ENCODE assay signal across 8 mouse cellular contexts in the genomic region with DNA sequence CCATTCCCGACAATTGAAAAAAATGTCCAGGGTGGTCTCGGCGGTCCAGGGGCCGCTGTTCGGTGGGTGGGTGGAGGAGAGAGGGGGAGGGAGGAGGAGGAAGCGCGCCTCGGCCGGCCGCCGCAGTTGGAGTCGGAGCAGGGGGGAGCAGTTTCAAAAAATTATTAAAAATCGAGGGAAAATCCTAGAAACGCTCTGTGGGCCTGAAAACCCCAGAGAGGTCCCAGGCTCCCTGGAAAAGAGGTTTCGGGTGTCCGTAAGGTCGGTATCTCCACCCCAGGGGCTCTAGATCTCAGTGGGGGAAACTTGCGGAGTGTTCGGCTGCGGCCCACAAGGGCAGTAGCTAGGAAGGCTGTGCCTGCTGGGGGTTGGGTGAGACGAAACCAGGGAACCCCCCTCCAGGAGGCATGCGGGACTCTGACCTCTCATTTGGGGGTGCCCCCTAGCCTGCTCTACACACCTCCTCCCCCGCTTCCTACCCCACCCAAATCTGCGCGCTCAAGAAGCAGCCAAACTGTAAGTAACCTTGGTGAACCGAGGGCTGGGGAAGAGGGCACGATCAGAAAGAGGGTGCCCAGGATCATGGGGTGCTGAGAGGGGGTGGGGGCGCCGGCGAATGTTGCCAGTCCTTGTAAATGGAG. TPM values are rescaled to one million over a fixed set of nuclear protein-coding genes. Genes with fewer than 3 reads are reported as not detected.
A peak's percentile ranks its signal among the peaks of the same experiment; 100 is the strongest.
DNase-seq lines count a peak whose midpoint lies in the region; ATAC-seq and TF ChIP-seq lines count a peak whose summit lies in the region.

No protein-coding gene starts in this region.

- in situ Hi-C loops in ES-E14 (cut with MboI; ENCODE audit: low sequenced_read_pairs in 2 of 2, unreplicated experiment in 2 of 2) = loop anchor here (10.0 to 25.0 kb wide), 2 partner anchors 213 to 215 kb away; no protein-coding TSS in a partner anchor

- under 1% methylated on average over 30 of the region's 30 CpGs for WGBS in forebrain, embryonic 10.5 days
- WGBS in hindbrain, embryonic 16.5 days = 0% methylated on average over 30 of the region's 30 CpGs
- under 1% methylated on average over 30 of the region's 30 CpGs for WGBS in lung, embryonic 14.5 days

- peaks cover 16% of the 10 kb centered on the region for H3K27me3 ChIP-seq in forebrain, embryonic 10.5 days (ENCODE audit: poor library complexity, severe bottlenecking)
- H3K27me3 ChIP-seq in hindbrain, embryonic 16.5 days (replicated peaks; ENCODE audit: control insufficient read depth, insufficient read depth, low read length) = peaks cover 16% of the 10 kb centered on the region
- H3K27me3 ChIP-seq in lung, embryonic 14.5 days (ENCODE audit: insufficient read depth, low read length) = no peaks in the 10 kb centered on the region

- no peak for TF ChIP-seq CTCF in lung, embryonic 14.5 days (IDR thresholded peaks at IDR 0.05; ENCODE audit: low read depth)

- H3K27ac ChIP-seq in ES-E14 (ENCODE audit: insufficient read depth, low read depth, low read length, poor library complexity, severe bottlenecking) = no peak overlapping the region
- peak overlapping the region; percentile 95 for H3K27ac ChIP-seq in forebrain, embryonic 10.5 days
- H3K27ac ChIP-seq in hindbrain, embryonic 16.5 days (ENCODE audit: low read depth, low read length) = no peak overlapping the region; the same call in 1 of the 2 replicates
- H3K27ac ChIP-seq in lung, embryonic 14.5 days (ENCODE audit: low read depth) = peak overlapping the region; percentile 81

- ATAC-seq in hindbrain, embryonic 16.5 days = no peak
- no peak for ATAC-seq in lung, embryonic 14.5 days (ENCODE audit: insufficient read depth)

- peak overlapping the region; percentile 64 for H3K4me2 ChIP-seq in hindbrain, embryonic 16.5 days (ENCODE audit: low read length)
- peak overlapping the region; percentile 79 for H3K4me2 ChIP-seq in lung, embryonic 14.5 days

- peak overlapping the region; percentile 12; the same call in 1 of the 2 replicates for H3K9ac ChIP-seq in ES-E14 (ENCODE audit: insufficient read depth, low read depth, low read length, poor library complexity, severe bottlenecking)
- peak overlapping the region; percentile 47 for H3K9ac ChIP-seq in hindbrain, embryonic 16.5 days (ENCODE audit: low read depth, low read length)
- H3K9ac ChIP-seq in lung, embryonic 14.5 days = peak overlapping the region; percentile 97

- peak; percentile 17 for DNase-seq in gastrocnemius, postnatal 25 days
- no peak for DNase-seq in gastrocnemius, postnatal 14 days
- no peak for DNase-seq in ES-E14 (ENCODE audit: low read depth, low spot score)
- DNase-seq in forebrain, embryonic 10.5 days (ENCODE audit: extremely low spot score, low spot score) = peak; percentile 47
- peak; percentile 49 for DNase-seq in lung, embryonic 14.5 days
- DNase-seq in spleen, postnatal 10 days (ENCODE audit: low spot score in 2 of 2) = peak; percentile 27 to 54
- DNase-seq in left cerebral cortex, postnatal 4 days = no peak

- H3K4me3 ChIP-seq in ES-E14 (ENCODE audit: insufficient read depth in 1 of 2, low read depth in 1 of 2, low read length in 2 of 2, poor library complexity in 1 of 2, severe bottlenecking in 1 of 2) = peak overlapping the region; percentile 49 to 57
- peak overlapping the region; percentile 92 for H3K4me3 ChIP-seq in forebrain, embryonic 10.5 days
- peak overlapping the region; percentile 44 for H3K4me3 ChIP-seq in hindbrain, embryonic 16.5 days (ENCODE audit: low read length)
- peak overlapping the region; percentile 73 for H3K4me3 ChIP-seq in lung, embryonic 14.5 days (ENCODE audit: low read depth, low read length)

- intact Hi-C loops in gastrocnemius, postnatal 14 days (cut with DNase I; ENCODE audit: low total_unique reads) = loop anchor here (2.0 to 10.0 kb wide), 3 partner anchors 175 to 298 kb away; partner anchors contain the start of gene Parp11
- intact Hi-C loops in left cerebral cortex, postnatal 4 days (cut with DNase I) = no loop called here

- peaks cover 0 to 11% of the 10 kb centered on the region in 2 experiments; a peak in 1 of 4 replicates for H3K4me1 ChIP-seq in ES-E14 (ENCODE audit: control insufficient read depth in 2 of 2, insufficient read depth in 2 of 2, low read length in 2 of 2, poor library complexity in 1 of 2)
- H3K4me1 ChIP-seq in forebrain, embryonic 10.5 days = peaks cover 89% of the 10 kb centered on the region
- peaks cover 43% of the 10 kb centered on the region for H3K4me1 ChIP-seq in hindbrain, embryonic 16.5 days (ENCODE audit: control insufficient read depth, insufficient read depth, low read depth, low read length)
- peaks cover 12% of the 10 kb centered on the region for H3K4me1 ChIP-seq in lung, embryonic 14.5 days (ENCODE audit: insufficient read depth)

- no peaks in the 10 kb centered on the region for H3K9me3 ChIP-seq in ES-E14 (ENCODE audit: control insufficient read depth, insufficient read depth, low read depth, low read length)
- no peaks in the 10 kb centered on the region for H3K9me3 ChIP-seq in forebrain, embryonic 10.5 days
- no peaks in the 10 kb centered on the region for H3K9me3 ChIP-seq in hindbrain, embryonic 16.5 days (ENCODE audit: control insufficient read depth, low read length)
- H3K9me3 ChIP-seq in lung, embryonic 14.5 days (ENCODE audit: low read depth, low read length) = no peaks in the 10 kb centered on the region

- no peaks in the 10 kb centered on the region for H3K36me3 ChIP-seq in ES-E14 (ENCODE audit: control insufficient read depth, insufficient read depth, low read length, poor library complexity, severe bottlenecking)
- H3K36me3 ChIP-seq in forebrain, embryonic 10.5 days (replicated peaks) = peaks cover 43% of the 10 kb centered on the region
- H3K36me3 ChIP-seq in hindbrain, embryonic 16.5 days (ENCODE audit: control insufficient read depth, insufficient read depth, low read length) = no peaks in the 10 kb centered on the region
- H3K36me3 ChIP-seq in lung, embryonic 14.5 days (ENCODE audit: insufficient read depth) = peaks cover 36% of the 10 kb centered on the region

TF ChIP-seq in ES-E14, 5 proteins besides CTCF, POLR2A, EP300 and RAD21:
- no peak for TF ChIP-seq MAFK (IDR thresholded peaks at IDR 0.05; ENCODE audit: insufficient read depth, low read depth, low read length)
- no peak for TF ChIP-seq ZC3H11A (IDR thresholded peaks at IDR 0.05; ENCODE audit: borderline replicate concordance, low read depth, low read length)
- no peak for TF ChIP-seq CHD2 (IDR thresholded peaks at IDR 0.05; ENCODE audit: low read depth, low read length)
- TF ChIP-seq HCFC1 (IDR thresholded peaks at IDR 0.05; ENCODE audit: borderline replicate concordance, insufficient read depth, low read length) = no peak
- no peak for TF ChIP-seq ZNF384 (IDR thresholded peaks at IDR 0.05; ENCODE audit: low read depth, low read length)

RNA-seq across cellular contexts. Expression of gene Ccnd2, which starts 2.6 kb away (rescaled TPM):
- total RNA-seq in gastrocnemius, postnatal 25 days (2021) = 10 to 100 TPM; 17.1 to 35.7 TPM
- 10 to 100 TPM; 17.6 to 31.6 TPM for total RNA-seq in gastrocnemius, postnatal 14 days (2021)
- total RNA-seq in ES-E14 (2012; rRNA removed) = 8.0 and 10.1 TPM in 2 replicates
- 997 and 1,058 TPM in 2 replicates for polyA plus RNA-seq in forebrain, embryonic 10.5 days (2016; fragmentation: Nextera tagmentation; extraction: Ambion mirVana)
- 248 and 340 TPM in 2 replicates for polyA plus RNA-seq in hindbrain, embryonic 16.5 days (2015; fragmentation: Nextera tagmentation; extraction: Ambion mirVana)
- 660 and 684 TPM in 2 replicates for polyA plus RNA-seq in lung, embryonic 14.5 days (2014; fragmentation: Nextera tagmentation; extraction: Ambion mirVana)
- 100 to 1,000 TPM; 139 to 147 TPM for total RNA-seq in left cerebral cortex, postnatal 4 days (2021)

RNA-seq across cellular contexts. Expression of gene Tigar, which starts 40.1 kb away (rescaled TPM):
- 10 to 100 TPM; 40.9 to 48.8 TPM for total RNA-seq in gastrocnemius, postnatal 25 days (2021)
- total RNA-seq in gastrocnemius, postnatal 14 days (2021) = 10 to 100 TPM; 16.4 to 18.9 TPM
- 19.7 and 22.9 TPM in 2 replicates for total RNA-seq in ES-E14 (2012; rRNA removed)
- polyA plus RNA-seq in forebrain, embryonic 10.5 days (2016; fragmentation: Nextera tagmentation; extraction: Ambion mirVana) = 7.1 and 7.3 TPM in 2 replicates
- polyA plus RNA-seq in hindbrain, embryonic 16.5 days (2015; fragmentation: Nextera tagmentation; extraction: Ambion mirVana) = 6.0 and 8.6 TPM in 2 replicates
- 3.0 and 3.5 TPM in 2 replicates for polyA plus RNA-seq in lung, embryonic 14.5 days (2014; fragmentation: Nextera tagmentation; extraction: Ambion mirVana)
- total RNA-seq in left cerebral cortex, postnatal 4 days (2021) = 10 to 100 TPM; 16.4 to 18.6 TPM

Comparison
In these comparisons a context has a peak if more than half of its experiments do, and no peak if none do; other contexts are left out.
1. DNase-seq: peak in gastrocnemius, postnatal 25 days (single experiment), forebrain, embryonic 10.5 days (single experiment), lung, embryonic 14.5 days (single experiment) and spleen, postnatal 10 days (2 of 2); none in gastrocnemius, postnatal 14 days (single experiment), ES-E14 (single experiment) and left cerebral cortex, postnatal 4 days (single experiment).
2. H3K27ac ChIP-seq: peak in forebrain, embryonic 10.5 days (single experiment) and lung, embryonic 14.5 days (single experiment); none in ES-E14 (single experiment) and hindbrain, embryonic 16.5 days (single experiment).
3. H3K9ac ChIP-seq: peak in every context shown above with its lines; median percentile 97 in lung, embryonic 14.5 days; 47 in hindbrain, embryonic 16.5 days; 12 in ES-E14.
4. Peak in every context shown above with its lines, with median percentiles within 50 percentile points of each other: H3K4me3 ChIP-seq.